Mouse (Mus musculus) hindbrain, postnatal 0 days (tissue): ENCODE data around the gene Gm49387. TPM values are rescaled to one million over a fixed set of nuclear protein-coding genes. Genes with fewer than 3 reads are reported as not detected.

Experiments used
- ATAC-seq: fragments of 200-750 bp; cut with Nextera tagmentation; 2 replicates; pipeline ENCODE4 v1.8.0; 2017; ENCODE audit warnings: mild to moderate bottlenecking, moderate TSS enrichment, moderate library complexity
- DNase-seq: peaks from one replicate; pipeline ENCODE4 v3.0.0-alpha.2; 2015; ENCODE audit warnings: low spot score
- H3K27ac ChIP-seq: fragments of 300-500 bp; sonication (generic); 2 replicates; pipeline ENCODE4 v1.5.1; 2014; ENCODE audit warnings: mild to moderate bottlenecking
- H3K27me3 ChIP-seq: fragments of 300-500 bp; sonication (generic); 2 replicates; pipeline ENCODE4 v1.6.1; 2014; ENCODE audit warnings: low read length, mixed read lengths; ENCODE audit not compliant: insufficient read depth
- H3K36me3 ChIP-seq: fragments of 300-500 bp; sonication (generic); 2 replicates; pipeline ENCODE4 v1.6.1; 2014; ENCODE audit warnings: low read length, mixed read lengths; ENCODE audit not compliant: insufficient read depth
- H3K4me1 ChIP-seq: fragments of 300-500 bp; sonication (generic); 2 replicates; pipeline ENCODE4 v1.6.1; 2014; ENCODE audit warnings: antibody characterized with exemption, low read length, mixed read lengths; ENCODE audit not compliant: insufficient read depth
- H3K4me2 ChIP-seq: fragments of 300-500 bp; sonication (generic); 2 replicates; pipeline ENCODE4 v1.6.1; 2014; ENCODE audit warnings: low read depth, mild to moderate bottlenecking, low read length, moderate library complexity, mixed read lengths
- H3K4me3 ChIP-seq: fragments of 300-500 bp; sonication (generic); 2 replicates; pipeline ENCODE4 v1.5.1; 2014; ENCODE audit warnings: low read length
- H3K9ac ChIP-seq: fragments of 300-500 bp; sonication (generic); replicated peaks from 2 replicates; pipeline ENCODE4 v1.6.1; 2014; ENCODE audit warnings: mild to moderate bottlenecking, low read length, moderate library complexity, mixed read lengths
- H3K9me3 ChIP-seq: fragments of 300-500 bp; sonication (generic); 2 replicates; pipeline ENCODE4 v1.6.1; 2016; ENCODE audit warnings: low read length, mixed read lengths
- CTCF ChIP-seq: IDR thresholded peaks from 2 replicates; pipeline ENCODE4 v1.5.1; 2016; ENCODE audit warnings: antibody characterized with exemption, control low read depth, low read depth
- WGBS: fragments of 180-500 bp; shearing (Covaris S2); extraction: QIAGEN DNeasy Blood & Tissue Kit; methylation state at CpG from one replicate; pipeline ENCODE4 v1.1.7; 2014; 5-methylcytosine and 5-hydroxymethylcytosine counted together
- polyA plus RNA-seq: library from polyadenylated mRNA; unstranded; fragments of >200 nt; fragmentation: Nextera tagmentation; extraction: Ambion mirVana; gene quantifications from 2 replicates; pipeline ENCODE4 v1.2.1, GENCODE M21; 2015
- total RNA-seq: library from RNA; depleted of rRNA; stranded (reverse); fragments of >200 nt; gene quantifications from 2 replicates; pipeline ENCODE4 v1.2.3, GENCODE M21; 2014

Gene Gm49387
- total and polyA plus RNA-seq, 2 experiments from 2014 or later: not detected

DNA sequence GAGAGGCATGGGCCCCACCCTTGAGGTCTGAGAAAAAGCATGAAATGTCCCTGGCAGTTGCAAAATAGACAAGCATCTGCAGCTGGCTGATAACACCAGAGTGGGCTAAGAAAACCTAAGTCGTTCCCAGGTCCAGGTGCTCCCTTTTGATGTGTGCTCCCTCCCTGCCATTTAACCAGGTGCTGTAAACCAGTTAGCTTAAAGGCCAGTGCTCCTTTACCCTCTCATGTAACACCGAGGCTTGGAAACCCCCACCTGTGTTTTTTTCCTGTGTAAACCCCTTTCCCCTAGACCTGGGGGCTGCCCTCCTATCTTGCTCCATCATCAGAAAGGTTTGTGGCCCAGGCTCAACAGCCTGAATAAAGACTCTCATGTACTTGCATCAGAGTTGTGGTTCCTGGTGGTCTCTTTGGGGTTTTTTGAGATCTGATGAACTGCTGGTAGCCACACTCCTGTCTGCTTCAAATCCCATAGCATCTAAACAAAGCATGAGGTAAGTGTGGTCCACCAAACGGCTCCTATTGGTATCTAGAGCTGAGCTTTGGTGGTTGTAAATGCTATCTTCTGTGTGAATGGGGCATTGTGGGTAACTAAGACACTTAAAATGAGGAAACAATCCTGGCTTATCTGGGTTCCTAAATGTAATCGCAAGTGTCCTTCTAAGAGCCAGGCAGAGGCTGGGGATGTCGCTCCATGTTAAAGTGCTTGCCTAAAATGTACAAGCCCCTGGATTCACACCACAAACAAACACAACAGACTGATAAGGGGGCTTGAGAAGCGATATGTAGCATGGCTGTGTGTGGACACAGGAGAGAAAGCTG, 70.3 kb downstream of the Gm49387 start:
- H3K4me2 ChIP-seq: no peak overlapping the region
- DNase-seq (no peak), ATAC-seq (no peak)
- H3K36me3 ChIP-seq: no peaks in the 10 kb centered on the region
- H3K27me3 ChIP-seq: no peaks in the 10 kb centered on the region
- H3K9ac ChIP-seq: no peak overlapping the region
- H3K4me3 ChIP-seq: no peak overlapping the region
- WGBS: 83% methylated on average over 6 of the region's 6 CpGs
- H3K27ac ChIP-seq: no peak overlapping the region
- H3K9me3 ChIP-seq: no peaks in the 10 kb centered on the region
- no peak for TF ChIP-seq CTCF
- H3K4me1 ChIP-seq: 0 out of 2 replicates have a peak, but pooled peaks cover 4% of the 10 kb centered on the region

- Histone ChIP-seq H3K27me3 (no peaks in the 10 kb centered on the region), H3K9ac (no peak overlapping the region), H3K4me2 (no peak overlapping the region), H3K9me3 (no peaks in the 10 kb centered on the region), H3K27ac (no peak overlapping the region), H3K4me3 (no peak overlapping the region), H3K36me3 (no peaks in the 10 kb centered on the region), H3K4me1 (0 out of 2 replicates have a peak, but pooled peaks cover 4% of the 10 kb centered on the region)
- WGBS: 31% methylated on average over 7 of the region's 7 CpGs
- DNase-seq (peak; percentile 71), ATAC-seq (peak; percentile 58)
- TF ChIP-seq CTCF: no peak
Observed at GRCm38 (mm10) chr14:31569151-31569631, 71.5 kb downstream of the Gm49387 start.

DNA sequence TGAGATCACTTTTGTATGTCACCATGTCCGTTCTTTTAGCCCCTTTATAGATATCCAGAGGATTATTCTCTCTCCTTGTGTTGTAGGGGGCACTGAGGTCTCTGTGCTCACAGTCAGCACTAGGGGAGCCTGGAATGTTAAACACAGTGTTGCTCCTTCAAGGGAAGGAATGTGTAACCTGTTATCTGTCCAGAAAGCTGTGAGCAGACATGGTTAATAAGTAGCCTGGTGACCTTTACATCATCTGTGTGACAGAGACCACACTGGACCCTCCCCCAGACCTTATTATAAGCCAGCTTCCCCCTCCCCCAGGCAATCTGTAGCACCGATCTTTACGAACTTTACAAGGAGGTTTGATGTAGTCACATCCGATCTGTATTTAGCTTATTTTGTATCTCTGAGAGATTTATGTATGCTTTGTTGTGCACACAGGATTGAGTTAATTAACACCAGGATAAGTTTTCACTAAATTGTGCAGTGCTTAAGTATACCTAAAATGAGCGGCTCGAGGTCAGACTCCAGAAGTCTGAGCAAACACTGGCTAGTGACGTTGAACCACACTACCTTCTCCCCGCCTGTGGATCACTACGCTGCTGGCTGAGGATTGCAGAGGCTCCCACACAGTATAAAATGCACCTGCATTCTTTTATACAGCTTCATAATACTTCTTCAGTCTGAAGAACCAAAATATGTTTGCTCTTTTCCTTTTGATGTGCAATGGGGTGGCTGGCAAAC, 75.0 kb downstream of the Gm49387 start:
- H3K9me3 ChIP-seq: no peaks in the 10 kb centered on the region
- no peaks in the 10 kb centered on the region for H3K36me3 ChIP-seq
- 87% methylated on average over 9 of the region's 9 CpGs for WGBS
- DNase-seq (no peak), ATAC-seq (no peak)
- H3K9ac ChIP-seq: no peak overlapping the region
- 0 out of 2 replicates have a peak, but pooled peaks cover 4% of the 10 kb centered on the region for H3K4me1 ChIP-seq
- no peaks in the 10 kb centered on the region for H3K27me3 ChIP-seq
- H3K4me3 ChIP-seq: no peak overlapping the region
- H3K27ac ChIP-seq: no peak overlapping the region
- no peak for TF ChIP-seq CTCF
- H3K4me2 ChIP-seq: no peak overlapping the region

- Histone ChIP-seq H3K4me2 (no peak overlapping the region), H3K4me1 (0 out of 2 replicates have a peak, but pooled peaks cover 4% of the 10 kb centered on the region), H3K27me3 (no peaks in the 10 kb centered on the region), H3K27ac (no peak overlapping the region), H3K36me3 (no peaks in the 10 kb centered on the region), H3K9me3 (no peaks in the 10 kb centered on the region), H3K9ac (no peak overlapping the region), H3K4me3 (no peak overlapping the region)
- DNase-seq: peak; percentile 11
- no peak for ATAC-seq
- no peak for TF ChIP-seq CTCF
- 27% methylated on average over 6 of the region's 6 CpGs for whole genome bisulfite sequencing
Observed at GRCm38 (mm10) chr14:31564452-31565179, 76.1 kb downstream of the Gm49387 start.

DNA sequence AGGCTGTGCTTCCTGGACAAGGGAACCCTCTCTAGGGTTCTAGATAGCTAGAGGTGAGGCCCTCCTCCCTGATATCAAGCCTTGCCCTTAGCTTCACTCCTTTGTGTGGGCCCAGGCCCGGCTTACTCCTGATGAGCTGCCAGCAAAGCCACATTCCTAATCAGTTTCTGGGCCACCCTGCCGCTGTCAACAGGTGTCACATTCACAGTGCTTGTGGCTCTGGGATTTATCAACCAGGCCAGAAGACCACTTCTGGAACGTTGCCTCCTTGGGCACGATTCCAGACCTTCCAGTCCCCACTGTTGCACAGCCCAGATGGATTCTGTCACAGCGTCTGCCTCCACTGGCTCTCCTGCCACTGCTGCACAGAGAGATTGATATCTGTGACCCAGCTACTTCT, 79.8 kb downstream of the Gm49387 start:
- Histone ChIP-seq H3K27ac (no peak overlapping the region), H3K9ac (no peak overlapping the region), H3K4me1 (no peaks in the 10 kb centered on the region), H3K4me3 (no peak overlapping the region), H3K9me3 (no peaks in the 10 kb centered on the region), H3K4me2 (no peak overlapping the region), H3K36me3 (no peaks in the 10 kb centered on the region), H3K27me3 (no peaks in the 10 kb centered on the region)
- WGBS: 34% methylated on average over 5 of the region's 5 CpGs
- TF ChIP-seq CTCF: no peak
- ATAC-seq (no peak), DNase-seq (peak; percentile 49)

DNA sequence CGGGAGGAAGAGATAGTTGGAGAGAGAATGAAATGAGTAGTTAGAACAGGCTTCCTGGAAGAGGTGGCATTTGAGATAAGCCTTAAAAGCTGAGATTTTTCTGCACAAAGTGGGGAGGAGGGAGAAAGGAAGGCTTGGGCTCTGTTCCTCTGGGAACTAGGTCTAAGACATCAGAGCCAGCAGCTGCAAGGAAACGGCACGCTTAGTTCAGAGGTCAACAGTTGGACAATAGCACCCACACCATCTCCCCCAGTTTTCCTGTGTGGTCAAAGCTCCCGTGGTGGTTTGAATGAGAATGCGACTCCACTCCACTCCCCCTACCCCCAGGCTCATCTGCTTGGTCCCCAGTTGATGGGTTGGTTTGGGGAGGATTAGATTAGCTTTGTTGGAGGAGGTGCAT, 81.5 kb downstream of the Gm49387 start:
- no peak overlapping the region for H3K27ac ChIP-seq
- ATAC-seq (no peak), DNase-seq (no peak)
- no peaks in the 10 kb centered on the region for H3K27me3 ChIP-seq
- H3K4me1 ChIP-seq: no peaks in the 10 kb centered on the region
- 41% methylated on average over 5 of the region's 5 CpGs for WGBS
- H3K9ac ChIP-seq: no peak overlapping the region
- no peak overlapping the region for H3K4me3 ChIP-seq
- no peaks in the 10 kb centered on the region for H3K36me3 ChIP-seq
- TF ChIP-seq CTCF: no peak
- H3K4me2 ChIP-seq: no peak overlapping the region
- H3K9me3 ChIP-seq: no peaks in the 10 kb centered on the region
